Mouse (Mus musculus) ZHBTc4 (cell line): ENCODE data around the gene Gpr137.

Source experiments
- DNase-seq: peaks from one replicate; pipeline ENCODE4 v3.0.0-alpha.2; 2011; ENCODE audit warnings: low read depth, low spot score

The Gpr137 gene

GRCm38 (mm10) chr19:6921647-6922567 lies 20.4 kb downstream of the Gpr137 start, which contains the start of gene Esrra:
TSS of gene Esrra (minus strand) at chr19:6921813.
- peak; percentile 100 for DNase-seq

- peak; percentile 77 for DNase-seq
These were observed 21.3 kb downstream of the Gpr137 start for GRCm38 (mm10) chr19:6920741-6921636.

- no peak for DNase-seq
These were observed 22.2 kb downstream of the Gpr137 start for GRCm38 (mm10) chr19:6919876-6920740.

- no peak for DNase-seq
These were observed 22.8 kb downstream of the Gpr137 start for GRCm38 (mm10) chr19:6919431-6919830.

GRCm38 (mm10) chr19:6918321-6918720 lies 24.0 kb downstream of the Gpr137 start:
- DNase-seq = no peak

GRCm38 (mm10) chr19:6916496-6916895 lies 25.8 kb downstream of the Gpr137 start:
- no peak for DNase-seq

GRCm38 (mm10) chr19:6915276-6915675 lies 27.0 kb downstream of the Gpr137 start:
- DNase-seq = no peak

GRCm38 (mm10) chr19:6914540-6914939 lies 27.7 kb downstream of the Gpr137 start:
- DNase-seq = no peak

- DNase-seq = no peak
These were observed 28.3 kb downstream of the Gpr137 start for GRCm38 (mm10) chr19:6913991-6914390.

- DNase-seq = no peak
These were observed 29.2 kb downstream of the Gpr137 start for GRCm38 (mm10) chr19:6913036-6913435.

- no peak for DNase-seq
These were observed 29.9 kb downstream of the Gpr137 start for GRCm38 (mm10) chr19:6912205-6912970.

GRCm38 (mm10) chr19:6911101-6912074 lies 30.9 kb downstream of the Gpr137 start:
- no peak for DNase-seq

GRCm38 (mm10) chr19:6910306-6910705 lies 32.0 kb downstream of the Gpr137 start:
- DNase-seq = peak; percentile 73

GRCm38 (mm10) chr19:6909507-6910289 lies 32.6 kb downstream of the Gpr137 start, which contains the start of the genes Trmt112 and Prdx5:
TSS of gene Trmt112 (plus strand) at chr19:6909698.
TSS of gene Prdx5 (minus strand) at chr19:6910106.
- peak; percentile 95 for DNase-seq

GRCm38 (mm10) chr19:6909021-6909420 lies 33.3 kb downstream of the Gpr137 start:
- no peak for DNase-seq

GRCm38 (mm10) chr19:6907811-6908540 lies 34.3 kb downstream of the Gpr137 start:
- no peak for DNase-seq

- DNase-seq = no peak
These were observed 35.2 kb downstream of the Gpr137 start for GRCm38 (mm10) chr19:6907094-6907493.

GRCm38 (mm10) chr19:6906199-6906598 lies 36.1 kb downstream of the Gpr137 start:
- DNase-seq = no peak
